Mouse (Mus musculus) spleen, adult 2 months (tissue): ENCODE measurements at regions not wholly inside any gene's neighbourhood (a gene's known extent, or its start where the extent isn't known, plus 50 kb on each side); places are given as distances from the start of the nearest gene placed in this dataset.

Experiments
- CTCF ChIP-seq: fragments of 200-500 bp; IDR thresholded peaks from 2 replicates; pipeline ENCODE4 v1.5.1; 2011; ENCODE audit warnings: mild to moderate bottlenecking, inconsistent platforms; ENCODE audit not compliant: insufficient read depth, insufficient read length, insufficient replicate concordance; ENCODE audit errors: extremely low read depth
- POLR2A ChIP-seq: fragments of 200-500 bp; IDR thresholded peaks from 2 replicates; pipeline ENCODE4 v1.6.1; 2011; ENCODE audit warnings: low read depth, low read length, inconsistent platforms

DNA sequence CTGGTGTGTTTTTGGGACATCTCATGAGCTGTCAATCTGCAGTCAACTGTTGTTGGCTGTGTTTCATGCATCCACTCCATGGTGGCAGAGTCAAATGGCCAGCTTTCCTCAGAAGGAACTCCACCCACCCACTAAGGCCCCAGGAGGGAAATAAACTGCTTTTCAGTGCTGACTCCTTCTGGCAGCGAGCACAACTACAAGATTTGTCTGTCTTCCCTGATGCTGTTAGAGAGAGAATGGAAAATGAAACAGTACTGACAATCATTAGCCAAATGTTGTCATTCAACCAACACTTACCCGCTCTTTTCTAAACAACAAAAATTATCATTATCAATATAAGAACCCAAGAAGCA lies 79.3 kb upstream of the Pias1 start:
- TF ChIP-seq CTCF: no peak
- no peak for TF ChIP-seq POLR2A
